Mouse (Mus musculus): ENCODE measurements around the gene Ptpa.

- TF ChIP-seq CTCF (IDR thresholded peaks at IDR 0.05; ENCODE audit: extremely low read depth, insufficient read length, insufficient replicate concordance, low read depth, low read length) (no peak), POLR2A (IDR thresholded peaks at IDR 0.05; ENCODE audit: low read depth, low read length) (no peak)
Measured at GRCm38 (mm10) chr2:30442498-30442890, 26.7 kb downstream of the Ptpa start.
